Mouse (Mus musculus) cortical plate, adult 2 months (tissue): ENCODE measurements around the gene Lnx2.

Experiments
- CTCF ChIP-seq: fragments of 200-500 bp; IDR thresholded peaks from 2 replicates; pipeline ENCODE4 v1.5.1; 2011; ENCODE audit warnings: mild to moderate bottlenecking, control low read depth, low read length; ENCODE audit not compliant: insufficient read depth; ENCODE audit errors: extremely low read depth
- POLR2A ChIP-seq: fragments of 200-500 bp; IDR thresholded peaks from 2 replicates; pipeline ENCODE4 v1.6.1; 2011; ENCODE audit warnings: mild to moderate bottlenecking, low read length, control low read depth; ENCODE audit not compliant: insufficient read depth; ENCODE audit errors: extremely low read depth

- TF ChIP-seq POLR2A (no peak), CTCF (no peak)
Measured at GRCm38 (mm10) chr5:147034283-147034682, 42.1 kb downstream of the Lnx2 start.
